Mouse (Mus musculus): ENCODE measurements around the gene Olfr370.

The Olfr370 gene

DNA sequence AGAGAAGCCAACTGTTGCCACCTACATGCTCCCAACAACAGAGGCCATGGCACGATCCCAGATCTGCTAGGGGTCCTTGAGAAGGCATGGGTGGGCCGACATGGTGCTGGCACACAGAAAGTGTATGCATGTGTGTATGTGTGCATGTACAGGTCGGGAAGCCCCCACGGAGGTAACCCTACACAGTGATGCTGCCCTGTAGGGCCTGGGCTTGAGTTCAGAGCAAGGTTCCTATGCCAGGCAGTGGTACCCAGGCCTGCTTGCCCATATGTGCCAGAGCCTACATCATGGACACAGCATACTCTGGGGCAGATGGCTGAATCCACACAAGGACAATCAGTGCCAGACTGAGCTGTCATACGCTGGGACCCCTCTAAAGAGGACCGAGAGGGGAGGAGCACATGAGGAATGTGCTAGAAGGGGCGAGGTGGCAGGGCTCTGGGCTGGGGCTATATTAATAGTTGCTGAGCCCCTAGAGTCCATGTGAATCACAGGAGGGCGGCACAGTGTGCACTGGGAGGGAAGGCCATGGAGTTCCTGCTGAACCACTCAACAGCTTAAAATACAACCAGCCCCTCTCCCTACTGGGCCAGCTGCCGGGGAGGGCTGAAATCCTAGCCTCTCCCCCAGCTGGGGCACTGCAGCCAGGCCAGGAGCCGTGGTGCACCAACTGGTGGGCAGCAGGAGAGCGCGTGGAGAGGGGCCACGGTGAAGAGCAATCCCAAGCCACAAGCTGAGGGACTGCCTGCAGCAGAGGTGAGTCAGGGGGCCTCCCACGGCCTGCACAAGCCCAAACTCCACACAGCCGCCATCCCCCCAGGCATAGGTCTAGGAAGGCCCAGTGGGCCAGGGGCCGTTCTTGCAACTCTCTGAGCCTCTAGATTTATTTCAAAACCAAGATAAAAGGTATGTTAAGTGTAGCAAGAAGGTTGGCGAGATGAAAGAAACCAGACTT lies 40.3 kb downstream of the Olfr370 start:
- no peak for DNase-seq (ENCODE audit: low read depth, low spot score)

DNA sequence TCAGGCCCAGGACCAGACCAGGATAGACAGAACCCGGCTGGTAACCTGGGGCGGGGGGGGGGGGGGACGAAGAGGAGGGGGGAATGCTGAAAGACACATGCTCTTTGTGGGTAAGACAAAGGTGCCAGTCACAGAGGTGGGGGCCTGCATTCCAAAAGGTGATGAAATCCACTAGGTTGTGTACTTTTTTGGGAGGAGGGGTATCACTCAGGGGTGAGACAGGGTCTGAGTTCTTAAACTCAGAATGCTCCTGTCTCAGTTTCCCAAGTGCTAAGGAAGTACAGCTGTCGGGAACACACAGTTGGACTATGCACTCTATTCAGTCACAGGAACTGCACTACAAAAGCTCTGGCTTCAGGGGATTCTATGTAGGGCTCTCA lies 40.9 kb downstream of the Olfr370 start:
- no peak for DNase-seq (ENCODE audit: low read depth, low spot score)

DNA sequence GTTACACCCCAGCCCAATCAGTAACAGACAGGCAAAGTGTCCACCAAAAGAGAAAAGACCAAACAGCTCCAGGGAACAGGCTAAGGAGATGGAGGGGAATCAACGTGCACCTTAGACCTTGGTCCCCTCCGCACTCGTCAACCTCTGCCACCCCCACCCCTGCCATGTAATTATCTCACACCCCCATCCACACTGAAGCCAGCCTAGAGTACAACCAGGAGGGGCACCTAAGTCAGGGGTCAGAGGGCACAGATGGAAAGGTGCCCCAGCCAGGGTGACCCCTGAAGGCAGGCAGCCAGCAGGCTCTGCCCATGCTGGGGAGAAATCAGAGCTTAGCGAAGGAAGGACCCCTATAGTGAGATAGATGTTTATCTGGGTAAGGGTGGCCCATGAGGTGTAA lies 41.3 kb downstream of the Olfr370 start:
- no peak for DNase-seq (ENCODE audit: low read depth, low spot score)

DNA sequence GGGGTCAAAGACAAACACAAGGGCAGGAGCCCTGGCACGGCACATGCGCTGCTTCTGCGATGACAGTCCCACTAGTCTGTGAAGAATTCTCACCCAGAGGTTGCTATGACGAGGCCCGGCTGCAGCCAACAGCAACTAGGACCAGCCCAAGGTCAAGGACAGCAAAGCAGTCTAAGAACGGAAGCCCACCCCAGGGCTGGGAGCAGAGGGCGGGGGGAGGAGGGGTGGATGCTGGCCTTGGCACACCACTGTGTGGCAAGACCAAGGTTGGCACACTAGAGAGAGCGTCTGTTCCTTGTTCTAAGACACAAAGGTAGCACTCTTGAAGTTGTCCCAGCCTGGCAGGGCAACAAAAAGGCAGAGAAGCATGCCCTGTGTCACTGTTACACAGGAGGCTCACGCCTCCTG lies 41.8 kb downstream of the Olfr370 start:
- no peak for DNase-seq (ENCODE audit: low read depth, low spot score)

DNA sequence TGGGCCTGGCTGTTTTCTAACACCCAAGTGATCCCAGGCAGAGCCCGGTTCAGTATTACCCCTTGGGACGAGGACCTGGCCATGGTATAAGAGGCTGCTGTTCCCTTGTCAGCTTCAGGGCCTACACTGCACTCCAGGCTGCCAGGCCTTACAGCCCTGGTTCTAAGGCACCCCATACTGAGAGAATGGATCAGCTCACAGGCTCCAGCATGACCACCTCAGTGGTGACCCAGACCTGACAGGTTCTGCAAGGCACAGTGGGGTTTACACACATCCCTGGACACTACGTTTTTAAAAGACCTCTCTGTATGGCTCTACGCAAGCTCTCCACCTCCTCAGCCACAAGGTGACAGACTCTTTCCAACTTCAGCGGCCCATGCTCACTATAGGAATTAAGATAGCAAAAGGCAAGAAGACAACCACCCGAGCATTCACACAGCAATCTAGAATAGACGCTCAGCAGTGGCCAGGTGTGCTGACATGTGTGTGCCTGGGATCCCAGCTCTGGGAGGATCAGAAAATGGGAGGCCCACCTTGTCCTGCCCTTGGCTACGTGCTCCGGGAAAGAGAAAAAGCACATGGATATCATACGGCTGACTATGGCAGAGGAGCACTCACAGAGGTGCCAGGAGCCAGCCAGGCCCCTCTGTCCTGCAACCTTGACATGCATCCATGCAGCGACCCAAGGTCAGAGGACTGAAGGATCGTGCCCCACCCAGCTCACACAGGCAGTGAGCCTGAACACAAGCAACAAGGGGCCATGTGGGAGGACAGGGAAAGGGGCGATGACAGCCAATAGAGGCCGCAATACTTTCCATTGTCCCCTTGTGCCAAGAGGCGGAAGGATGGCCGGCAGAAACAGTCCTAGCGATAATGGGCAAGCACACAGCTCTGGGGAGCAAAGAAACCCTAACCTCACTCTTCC lies 42.8 kb downstream of the Olfr370 start:
- DNase-seq (ENCODE audit: low read depth, low spot score) = no peak

DNA sequence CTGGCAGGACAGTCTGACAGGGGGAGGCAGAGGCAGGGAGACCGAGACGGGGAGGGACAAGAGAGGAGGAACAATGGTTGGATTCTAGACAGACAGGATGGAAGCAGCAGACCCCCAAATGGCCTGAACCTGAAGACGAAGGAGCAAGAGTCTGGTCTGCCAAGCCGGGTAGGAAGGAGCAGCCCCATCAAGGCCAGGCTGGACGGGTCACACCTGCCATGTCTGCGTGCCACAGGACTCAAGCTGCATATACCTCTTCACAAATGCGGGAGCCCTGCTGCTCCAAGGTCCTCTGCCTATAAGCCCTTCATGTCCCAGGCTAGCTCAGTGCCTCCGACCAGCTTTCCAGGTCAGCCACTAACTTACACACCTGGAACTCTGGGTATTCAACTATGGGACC lies 44.1 kb downstream of the Olfr370 start:
- DNase-seq (ENCODE audit: low read depth, low spot score) = no peak

DNA sequence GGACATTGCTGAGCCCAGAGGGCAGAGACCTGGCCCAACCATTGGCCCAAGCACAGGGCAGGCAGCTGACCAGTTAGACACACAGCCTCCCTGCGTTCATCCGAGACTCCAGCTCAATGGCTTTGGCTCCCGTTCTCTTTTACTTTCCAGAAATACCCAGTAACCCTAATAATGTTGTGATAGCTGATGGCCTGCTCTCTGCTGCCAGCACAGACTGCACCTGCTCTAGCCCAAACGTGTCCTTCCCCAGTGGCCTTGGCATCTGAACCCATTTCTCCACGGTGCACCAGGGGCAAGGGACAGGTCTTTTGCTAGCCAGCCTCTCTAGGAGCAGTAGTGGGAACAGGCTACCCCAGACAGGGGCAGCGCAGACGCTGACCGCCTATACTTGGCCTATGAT lies 45.2 kb downstream of the Olfr370 start:
- DNase-seq (ENCODE audit: low read depth, low spot score) = no peak

DNA sequence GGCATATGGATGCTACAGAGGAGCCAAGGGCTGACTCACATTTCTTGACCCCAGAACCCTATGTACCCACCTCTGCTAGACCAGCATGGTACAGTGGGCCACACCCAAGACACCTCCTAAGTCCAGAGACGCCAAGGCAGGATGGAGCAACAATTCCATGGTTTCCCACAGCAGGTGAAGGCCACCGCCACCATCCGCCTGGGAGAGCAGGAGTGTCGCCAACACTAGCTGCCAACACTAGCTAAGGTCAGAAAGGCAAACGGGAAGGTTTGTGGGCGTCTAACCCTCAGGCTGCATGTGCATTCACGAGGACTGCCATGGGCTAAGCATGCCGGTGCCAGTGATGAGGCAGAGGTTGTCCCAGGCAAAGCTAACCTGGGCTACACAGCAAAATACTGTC lies 46.6 kb downstream of the Olfr370 start:
- DNase-seq (ENCODE audit: low read depth, low spot score) = no peak

DNA sequence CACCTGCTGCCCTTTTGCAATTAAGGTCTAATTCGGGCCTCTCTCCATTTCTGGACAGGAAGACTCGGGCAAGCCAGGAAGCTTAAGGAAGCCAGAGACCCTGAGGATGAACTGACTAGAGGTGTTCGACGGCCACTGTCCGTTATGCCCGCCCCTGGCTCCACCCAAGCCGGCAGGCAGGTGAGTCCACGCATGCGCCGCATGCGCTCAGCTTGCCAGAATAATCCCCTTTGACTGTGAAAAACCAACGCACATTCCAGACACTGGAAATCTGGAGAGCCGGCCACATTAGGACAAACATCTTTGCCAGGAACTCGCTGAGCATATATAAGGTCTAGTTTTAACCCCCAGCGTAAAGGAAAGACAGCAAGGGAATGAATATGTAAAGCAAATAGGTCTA lies 47.7 kb downstream of the Olfr370 start:
- no peak for DNase-seq (ENCODE audit: low read depth, low spot score)

DNA sequence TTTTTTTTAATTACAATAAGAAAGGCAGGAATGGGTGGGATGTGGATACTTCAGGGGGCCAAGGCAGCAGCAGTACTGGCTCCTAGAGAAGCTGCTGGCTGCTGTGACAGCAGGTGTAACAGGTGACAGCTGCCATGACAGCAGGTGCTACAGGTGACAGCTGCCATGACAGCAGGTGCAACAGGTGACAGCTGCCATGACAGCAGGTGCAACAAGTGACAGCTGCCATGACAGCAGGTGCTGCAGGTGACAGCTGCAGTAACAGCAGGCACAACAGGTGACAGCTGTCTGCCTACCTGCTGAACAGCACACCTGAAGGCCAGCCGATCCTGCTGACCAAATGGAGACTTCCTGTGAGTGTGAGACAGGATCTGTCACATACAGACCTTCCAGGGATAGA lies 49.2 kb downstream of the Olfr370 start:
- DNase-seq (ENCODE audit: low read depth, low spot score) = no peak

DNA sequence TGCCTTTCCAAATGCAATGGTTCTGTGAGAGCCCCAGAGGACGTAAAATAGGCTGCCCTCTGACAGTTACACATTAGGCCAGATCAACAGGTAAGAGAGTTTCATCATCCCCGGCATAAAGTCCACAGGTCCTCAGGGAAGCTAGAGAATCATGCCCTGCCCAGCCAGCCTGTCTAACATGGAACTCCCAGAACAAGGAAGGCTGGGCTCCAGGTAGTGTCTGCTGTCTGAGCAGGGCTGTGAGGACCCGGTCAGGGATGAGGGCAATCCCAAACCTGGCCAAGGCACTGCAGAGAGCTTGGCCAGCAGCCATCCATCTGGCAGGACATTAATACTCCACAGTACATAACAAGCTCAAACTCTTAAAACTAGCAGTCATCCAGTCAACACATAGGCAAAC lies 49.8 kb downstream of the Olfr370 start:
- no peak for DNase-seq (ENCODE audit: low read depth, low spot score)

DNA sequence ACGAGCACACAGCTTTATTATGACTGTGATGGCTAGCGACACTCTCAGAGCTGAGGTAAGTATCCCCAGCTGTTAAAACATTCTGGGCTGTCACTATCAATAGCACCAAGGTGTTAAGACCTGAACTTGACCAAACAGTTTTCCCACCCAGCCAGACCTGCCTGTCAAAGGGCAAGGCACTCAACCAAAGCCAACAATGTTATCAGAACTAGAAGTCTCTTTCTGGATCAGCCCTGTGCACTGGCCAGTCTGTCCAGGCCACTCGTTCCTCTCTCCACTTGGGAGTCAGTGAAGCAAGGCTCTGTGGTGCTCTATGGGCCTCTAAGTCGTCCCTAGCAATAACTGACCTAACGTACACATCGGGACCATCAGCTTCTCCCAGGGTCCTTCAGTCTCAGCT lies 52.1 kb downstream of the Olfr370 start:
- no peak for DNase-seq (ENCODE audit: low read depth, low spot score)

DNA sequence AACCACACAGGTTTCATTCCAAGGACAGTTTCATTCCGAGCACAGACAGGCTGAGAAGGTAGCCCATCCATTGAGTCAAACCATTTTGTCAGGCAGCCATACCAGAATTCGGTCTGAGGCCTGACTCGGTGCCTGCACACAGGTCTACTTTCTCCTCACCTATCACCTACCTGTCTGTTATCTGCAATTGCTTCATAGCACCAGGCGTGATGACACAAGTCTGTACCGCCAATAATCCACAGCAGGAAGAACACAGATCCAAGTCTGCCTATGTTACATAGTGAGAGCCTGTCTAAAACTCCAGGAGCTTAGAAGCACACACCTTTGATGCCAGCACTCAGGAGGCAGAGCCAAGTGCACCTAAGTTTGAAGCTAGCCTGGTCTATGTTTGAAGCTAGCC lies 53.3 kb downstream of the Olfr370 start:
- DNase-seq (ENCODE audit: low read depth, low spot score) = no peak

DNA sequence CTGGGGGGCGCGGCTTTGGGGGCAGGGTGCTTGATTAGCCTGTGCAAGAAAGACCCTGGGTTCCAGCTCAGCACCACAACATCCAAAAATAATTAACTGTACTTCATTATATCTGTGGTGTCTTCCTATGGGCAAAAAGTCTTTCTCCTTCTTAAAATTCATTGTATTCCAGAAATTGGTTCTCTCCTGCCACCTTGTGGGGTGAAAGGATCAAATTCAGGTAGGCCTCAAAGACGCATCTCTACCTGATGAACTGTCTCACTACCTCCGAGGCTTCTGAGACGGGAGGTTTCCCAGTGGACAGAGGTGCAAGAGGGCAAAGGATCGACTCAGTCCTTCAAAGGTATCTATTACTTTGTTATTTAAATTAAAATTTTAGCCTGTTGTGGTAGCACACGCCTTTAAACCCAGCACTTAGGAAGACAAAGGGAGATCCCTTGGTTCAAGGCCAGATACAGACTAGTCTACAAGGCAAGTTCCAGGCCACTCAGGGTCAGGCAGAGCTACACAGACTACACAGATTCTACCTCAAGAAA lies 55.0 kb downstream of the Olfr370 start:
- no peak for DNase-seq (ENCODE audit: low read depth, low spot score)

DNA sequence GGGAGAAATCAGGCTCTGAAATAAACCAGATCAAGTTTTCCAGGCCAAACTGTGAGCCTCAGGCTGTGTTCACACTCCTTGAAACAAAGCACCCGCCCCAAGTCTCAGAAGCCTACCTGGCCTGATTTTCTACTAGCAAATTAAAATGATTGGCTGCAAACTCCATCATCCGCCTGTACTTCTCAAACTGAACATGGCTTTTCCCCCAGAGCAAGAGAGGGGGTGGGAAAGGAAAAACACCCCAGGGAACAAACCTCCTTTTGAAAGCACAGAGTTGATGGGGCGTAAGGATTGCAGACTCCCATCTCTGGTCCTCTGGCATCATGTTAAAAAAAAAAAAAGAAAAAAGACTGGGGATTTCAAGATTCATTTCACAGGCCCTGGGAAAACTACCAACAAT lies 57.1 kb downstream of the Olfr370 start:
- DNase-seq (ENCODE audit: low read depth, low spot score) = no peak

DNA sequence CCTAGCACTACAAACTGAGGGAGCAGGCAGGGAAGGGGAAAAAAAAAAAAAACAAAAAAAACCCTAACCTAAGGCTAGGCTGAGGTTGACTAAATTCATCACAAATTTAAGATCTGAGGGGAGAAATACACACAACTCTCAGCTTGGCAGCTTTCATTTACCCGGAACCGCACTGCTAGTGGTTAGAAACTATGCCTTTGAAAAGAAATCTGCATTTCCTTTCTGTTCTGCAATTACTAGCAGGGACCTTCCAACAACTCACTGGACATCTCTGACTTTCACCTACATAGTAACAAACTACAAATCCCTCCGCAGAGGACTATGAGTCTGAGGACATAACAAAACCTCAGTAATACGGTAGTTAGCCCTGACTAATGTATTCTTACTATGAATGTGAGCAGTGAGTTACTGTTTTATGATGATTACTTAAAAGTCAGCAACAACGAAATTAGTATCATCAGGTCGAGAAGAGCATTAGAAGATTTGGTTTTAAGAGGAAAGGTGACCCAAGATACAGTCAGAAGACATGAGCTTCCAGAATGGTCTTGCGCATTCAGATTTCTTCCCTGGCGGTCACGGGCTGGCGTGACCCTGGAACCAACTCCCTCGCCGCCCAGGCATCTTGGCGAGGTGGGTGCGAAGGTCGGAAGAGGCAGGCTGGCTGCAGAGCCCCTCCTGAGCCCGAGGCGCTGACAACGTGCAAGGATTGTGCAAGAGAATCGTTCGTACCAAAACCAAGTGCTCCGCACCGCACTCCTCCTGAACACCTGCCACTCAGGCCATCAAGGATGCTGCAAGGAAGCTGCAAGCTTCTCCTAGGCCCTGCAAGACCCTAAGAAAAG lies 58.0 kb downstream of the Olfr370 start:
- DNase-seq (ENCODE audit: low read depth, low spot score) = peak; percentile 65

DNA sequence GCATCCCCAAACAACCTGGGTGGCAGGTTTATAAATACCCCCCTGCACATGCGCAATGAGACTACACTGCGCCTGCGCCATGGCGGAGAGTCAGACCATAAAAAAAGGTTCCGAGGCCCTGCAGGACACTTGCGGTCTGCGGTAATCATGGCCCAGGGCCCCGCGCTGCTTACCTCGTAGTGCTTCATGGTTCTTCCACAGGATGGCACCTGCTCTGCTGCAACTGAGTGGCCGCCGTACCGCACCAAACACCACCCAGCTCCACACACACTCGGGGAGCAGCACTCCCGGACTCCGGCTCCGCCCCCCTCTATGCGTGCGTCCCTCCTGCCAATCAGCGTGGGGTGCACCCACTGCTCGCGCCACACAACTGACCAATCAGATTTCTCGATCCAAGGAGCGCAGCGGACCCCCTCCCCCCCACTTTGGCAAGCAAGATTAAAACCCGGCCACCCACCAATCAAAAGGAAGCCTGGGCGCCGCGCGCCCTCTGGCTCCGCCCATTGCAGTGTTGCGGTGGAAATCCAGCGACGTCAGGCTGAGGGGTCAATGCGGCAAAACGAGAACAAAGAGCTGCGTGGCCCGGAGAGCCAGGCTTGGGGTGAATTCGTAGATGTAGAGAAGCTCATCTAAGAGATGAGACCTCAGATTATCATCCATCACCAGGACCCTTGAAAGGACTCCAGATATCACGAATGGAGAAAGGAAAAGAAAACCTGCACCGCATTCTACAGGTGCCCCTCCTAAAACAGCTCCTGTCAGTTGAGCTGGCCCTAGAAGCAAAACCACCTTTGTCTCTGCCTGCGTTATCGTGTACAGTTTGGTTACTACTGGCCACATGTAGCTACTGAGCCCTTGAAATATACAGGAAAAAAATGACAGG lies 58.8 kb downstream of the Olfr370 start:
- peak; percentile 99 for DNase-seq (ENCODE audit: low read depth, low spot score)
